In genomic region chr2:118861454-118862339, GRCm38 (mm10) we compare ENCODE assay signal across 8 mouse cellular contexts. TPM values are rescaled to one million over a fixed set of nuclear protein-coding genes. Genes with fewer than 3 reads are reported as not detected.
DNase-seq lines count a peak whose midpoint lies in the region; ATAC-seq and TF ChIP-seq lines count a peak whose summit lies in the region.

Gene Ivd (plus strand): TSS chr2:118861954.

- no peak for TF ChIP-seq CTCF in bone marrow, adult 2 months (IDR thresholded peaks at IDR 0.05; ENCODE audit: control insufficient read depth, insufficient read depth, low read length)
- TF ChIP-seq CTCF in midbrain, postnatal 0 days (IDR thresholded peaks at IDR 0.05): no peak; the same call in 1 of the 2 replicates

- H3K9ac ChIP-seq in embryonic facial prominence, embryonic 15.5 days: peak within 1 kb of the TSS; percentile 49
- peak within 1 kb of the TSS; percentile 82 for H3K9ac ChIP-seq in limb, embryonic 14.5 days (ENCODE audit: low read depth, low read length, severe bottlenecking)
- H3K9ac ChIP-seq in midbrain, postnatal 0 days (replicated peaks; ENCODE audit: low read length, poor library complexity, severe bottlenecking): peak within 1 kb of the TSS; percentile 72

- peak within 1 kb of the TSS; percentile 62 for H3K27ac ChIP-seq in bone marrow, adult 2 months (ENCODE audit: control insufficient read depth, insufficient read depth, low read depth, low read length, poor library complexity)
- peak within 1 kb of the TSS; percentile 63 for H3K27ac ChIP-seq in embryonic facial prominence, embryonic 15.5 days (replicated peaks)
- peak within 1 kb of the TSS; percentile 77 for H3K27ac ChIP-seq in limb, embryonic 14.5 days (replicated peaks; ENCODE audit: low read depth, low read length)
- H3K27ac ChIP-seq in midbrain, postnatal 0 days (ENCODE audit: low read depth, low read length): peak within 1 kb of the TSS; percentile 57

- peak; percentile 99 for DNase-seq in 3T3-L1 (ENCODE audit: low read depth, low spot score)
- DNase-seq in heart, adult 8-10 months (ENCODE audit: low spot score): peak; percentile 95
- DNase-seq in kidney, adult 9 months: peak; percentile 97
- DNase-seq in limb, embryonic 14.5 days (ENCODE audit: low spot score): peak; percentile 97
- peak; percentile 98 for DNase-seq in midbrain, postnatal 0 days (ENCODE audit: low spot score)
- peak; percentile 70 to 82 for DNase-seq in spleen, postnatal 14 days (ENCODE audit: low spot score in 2 of 2)

- peak; percentile 82; the same call in 1 of the 2 replicates for TF ChIP-seq POLR2A in bone marrow, adult 2 months (IDR thresholded peaks at IDR 0.05; ENCODE audit: borderline replicate concordance, control insufficient read depth, low read depth, low read length)
- TF ChIP-seq POLR2A in limb, embryonic 14.5 days (IDR thresholded peaks at IDR 0.05; ENCODE audit: borderline replicate concordance, extremely low read depth, insufficient read depth, insufficient read length): peak; percentile 83; the same call in 1 of the 2 replicates

- no peaks in the 10 kb centered on the region for H3K36me3 ChIP-seq in embryonic facial prominence, embryonic 15.5 days
- H3K36me3 ChIP-seq in limb, embryonic 14.5 days (ENCODE audit: control insufficient read depth, insufficient read depth, low read length): no peaks in the 10 kb centered on the region
- no peaks in the 10 kb centered on the region for H3K36me3 ChIP-seq in midbrain, postnatal 0 days (ENCODE audit: insufficient read depth, low read length)

- under 1% methylated on average over 34 of the region's 34 CpGs for WGBS in bone marrow, adult 2 months
- WGBS in embryonic facial prominence, embryonic 15.5 days: 1% methylated on average over 34 of the region's 34 CpGs
- WGBS in limb, embryonic 14.5 days: under 1% methylated on average over 34 of the region's 34 CpGs
- under 1% methylated on average over 34 of the region's 34 CpGs for WGBS in midbrain, postnatal 0 days

- no peaks in the 10 kb centered on the region for H3K27me3 ChIP-seq in embryonic facial prominence, embryonic 15.5 days
- no peaks in the 10 kb centered on the region for H3K27me3 ChIP-seq in limb, embryonic 14.5 days (ENCODE audit: control insufficient read depth, insufficient read depth, low read length)
- no peaks in the 10 kb centered on the region for H3K27me3 ChIP-seq in midbrain, postnatal 0 days (ENCODE audit: insufficient read depth, low read length)

- no peaks in the 10 kb centered on the region for H3K4me1 ChIP-seq in bone marrow, adult 2 months (ENCODE audit: control insufficient read depth, insufficient read depth, low read length)
- peaks cover 18% of the 10 kb centered on the region for H3K4me1 ChIP-seq in embryonic facial prominence, embryonic 15.5 days
- H3K4me1 ChIP-seq in limb, embryonic 14.5 days (ENCODE audit: control insufficient read depth, insufficient read depth, low read length): peaks cover 7% of the 10 kb centered on the region; the same call in 1 of the 2 replicates
- no peaks in the 10 kb centered on the region for H3K4me1 ChIP-seq in midbrain, postnatal 0 days (ENCODE audit: insufficient read depth, low read length)

- H3K9me3 ChIP-seq in embryonic facial prominence, embryonic 15.5 days (replicated peaks): no peaks in the 10 kb centered on the region
- no peaks in the 10 kb centered on the region for H3K9me3 ChIP-seq in limb, embryonic 14.5 days (ENCODE audit: control insufficient read depth, low read length)
- H3K9me3 ChIP-seq in midbrain, postnatal 0 days (ENCODE audit: low read length): no peaks in the 10 kb centered on the region

- ATAC-seq in embryonic facial prominence, embryonic 15.5 days (ENCODE audit: insufficient number of reproducible peaks, low FRiP score, low TSS enrichment, low read depth): peak; percentile 99
- peak; percentile 100 for ATAC-seq in limb, embryonic 14.5 days (ENCODE audit: low FRiP score, low read depth)
- ATAC-seq in midbrain, postnatal 0 days (ENCODE audit: low FRiP score): peak; percentile 100

- H3K4me3 ChIP-seq in bone marrow, adult 2 months (replicated peaks; ENCODE audit: control insufficient read depth, low read depth, low read length): peak within 1 kb of the TSS; percentile 68
- H3K4me3 ChIP-seq in embryonic facial prominence, embryonic 15.5 days (replicated peaks): peak within 1 kb of the TSS; percentile 71
- peak within 1 kb of the TSS; percentile 72 for H3K4me3 ChIP-seq in limb, embryonic 14.5 days (replicated peaks; ENCODE audit: low read length)
- H3K4me3 ChIP-seq in midbrain, postnatal 0 days (ENCODE audit: low read depth, low read length): peak within 1 kb of the TSS; percentile 65

- peak within 1 kb of the TSS; percentile 65 for H3K4me2 ChIP-seq in embryonic facial prominence, embryonic 15.5 days (replicated peaks)
- peak within 1 kb of the TSS; percentile 66 for H3K4me2 ChIP-seq in limb, embryonic 14.5 days (replicated peaks; ENCODE audit: low read depth, low read length, severe bottlenecking)
- H3K4me2 ChIP-seq in midbrain, postnatal 0 days (ENCODE audit: low read depth, low read length, poor library complexity, severe bottlenecking): peak within 1 kb of the TSS; percentile 86

RNA-seq across cellular contexts. Expression of gene Ivd, which starts in this region (rescaled TPM):
- polyA plus RNA-seq in bone marrow, adult 2 months (2011; ENCODE audit: insufficient read depth, insufficient read length, low replicate concordance, missing spikeins): 16.0 and 19.9 TPM in 2 replicates
- polyA plus RNA-seq in embryonic facial prominence, embryonic 15.5 days (2015; fragmentation: Nextera tagmentation; extraction: Ambion mirVana): 65.9 and 69.2 TPM in 2 replicates
- total RNA-seq in heart, adult 8-10 months (2022): 100 to 1,000 TPM; 383 to 490 (median 481) TPM
- polyA plus RNA-seq in limb, embryonic 14.5 days (2012; rRNA removed): 100 and 112 TPM in 2 replicates
- 58.1 and 72.7 TPM in 2 replicates for polyA plus RNA-seq in limb, embryonic 14.5 days (2014; fragmentation: Nextera tagmentation; extraction: Ambion mirVana)
- total RNA-seq in midbrain, postnatal 0 days (2014; rRNA removed): 57.5 and 62.4 TPM in 2 replicates
- 50.7 and 54.9 TPM in 2 replicates for polyA plus RNA-seq in midbrain, postnatal 0 days (2015; fragmentation: Nextera tagmentation; extraction: Ambion mirVana)

Comparison
In these comparisons a context has a peak if more than half of its experiments do, and no peak if none do; other contexts are left out.
1. Peak in every context shown above with its lines: DNase-seq, ATAC-seq, H3K4me3 ChIP-seq and H3K27ac ChIP-seq.